In genomic region chr4:100974455-100975035, GRCm38 (mm10) we compare ENCODE assay signal across 18 mouse cellular contexts. TPM values are rescaled to one million over a fixed set of nuclear protein-coding genes. Genes with fewer than 3 reads are reported as not detected.
DNase-seq lines count a peak whose midpoint lies in the region; ATAC-seq lines count a peak whose summit lies in the region.
"Had no signal": no experiment of that assay in that cellular context is flagged by ENCODE, and none has a peak within 500 bp of the region (broad histone marks: within the 10 kb centered on the region; RNA-seq: fewer than 3 reads in every experiment).

No protein-coding gene starts in this region.

- no peak overlapping the region for H3K9ac ChIP-seq in forebrain, embryonic 16.5 days (replicated peaks; ENCODE audit: low read depth, low read length)
- no peak overlapping the region for H3K9ac ChIP-seq in neural tube, embryonic 13.5 days
- no peak overlapping the region for H3K9ac ChIP-seq in liver, embryonic 12.5 days
- H3K9ac ChIP-seq: limb, embryonic 13.5 days had no signal

- H3K27me3 ChIP-seq in embryonic facial prominence, embryonic 10.5 days (replicated peaks; ENCODE audit: low read depth, poor library complexity, severe bottlenecking) = no peaks in the 10 kb centered on the region
- H3K27me3 ChIP-seq in forebrain, embryonic 16.5 days (replicated peaks; ENCODE audit: control insufficient read depth, insufficient read depth, low read length) = no peaks in the 10 kb centered on the region
- no peaks in the 10 kb centered on the region for H3K27me3 ChIP-seq in midbrain, embryonic 10.5 days (ENCODE audit: low read depth, poor library complexity, severe bottlenecking)
- no peaks in the 10 kb centered on the region for H3K27me3 ChIP-seq in neural tube, embryonic 13.5 days
- H3K27me3 ChIP-seq in liver, embryonic 12.5 days (replicated peaks) = no peaks in the 10 kb centered on the region
- H3K27me3 ChIP-seq: CH12.LX; limb, embryonic 13.5 days had no signal

- no peak overlapping the region for H3K4me3 ChIP-seq in embryonic facial prominence, embryonic 10.5 days
- no peak overlapping the region for H3K4me3 ChIP-seq in forebrain, embryonic 16.5 days (replicated peaks; ENCODE audit: low read length)
- H3K4me3 ChIP-seq in midbrain, embryonic 10.5 days = peak overlapping the region; percentile 22
- H3K4me3 ChIP-seq in neural tube, embryonic 13.5 days = no peak overlapping the region
- H3K4me3 ChIP-seq in liver, embryonic 12.5 days = no peak overlapping the region
- H3K4me3 ChIP-seq: limb, embryonic 13.5 days had no signal

- no peaks in the 10 kb centered on the region for H3K9me3 ChIP-seq in embryonic facial prominence, embryonic 10.5 days
- H3K9me3 ChIP-seq in forebrain, embryonic 16.5 days (ENCODE audit: control insufficient read depth, low read length) = no peaks in the 10 kb centered on the region
- no peaks in the 10 kb centered on the region for H3K9me3 ChIP-seq in midbrain, embryonic 10.5 days (replicated peaks)
- no peaks in the 10 kb centered on the region for H3K9me3 ChIP-seq in neural tube, embryonic 13.5 days
- no peaks in the 10 kb centered on the region for H3K9me3 ChIP-seq in liver, embryonic 12.5 days (replicated peaks)
- H3K9me3 ChIP-seq: limb, embryonic 13.5 days had no signal

- WGBS in embryonic facial prominence, embryonic 10.5 days = 68% methylated on average over 14 of the region's 14 CpGs
- 15% methylated on average over 14 of the region's 14 CpGs for WGBS in forebrain, embryonic 16.5 days
- 33% methylated on average over 14 of the region's 14 CpGs for WGBS in midbrain, embryonic 10.5 days
- 28% methylated on average over 14 of the region's 14 CpGs for WGBS in neural tube, embryonic 13.5 days
- 82% methylated on average over 14 of the region's 14 CpGs for WGBS in liver, embryonic 12.5 days (ENCODE audit: insufficient replicate concordance)

- peak; percentile 36 for ATAC-seq in forebrain, embryonic 16.5 days
- peak; percentile 80 for ATAC-seq in neural tube, embryonic 13.5 days (ENCODE audit: low read depth)
- ATAC-seq in liver, embryonic 12.5 days = no peak
- no peak for ATAC-seq in erythroblast, adult 5-6 weeks (replicated peaks; ENCODE audit: low FRiP score, poor library complexity, severe bottlenecking)

- peaks cover 11% of the 10 kb centered on the region for H3K4me1 ChIP-seq in embryonic facial prominence, embryonic 10.5 days
- peaks cover 7% of the 10 kb centered on the region; the same call in 1 of the 2 replicates for H3K4me1 ChIP-seq in forebrain, embryonic 16.5 days (replicated peaks; ENCODE audit: control insufficient read depth, insufficient read depth, low read length)
- H3K4me1 ChIP-seq in midbrain, embryonic 10.5 days = peaks cover 31% of the 10 kb centered on the region
- peaks cover 21% of the 10 kb centered on the region for H3K4me1 ChIP-seq in neural tube, embryonic 13.5 days (replicated peaks)
- H3K4me1 ChIP-seq in liver, embryonic 12.5 days = no peaks in the 10 kb centered on the region
- H3K4me1 ChIP-seq: limb, embryonic 13.5 days had no signal

- DNase-seq in embryonic facial prominence, embryonic 10.5 days (ENCODE audit: low spot score) = peak; percentile 20
- peak; percentile 86 for DNase-seq in midbrain, embryonic 10.5 days (ENCODE audit: low spot score)
- no peak for DNase-seq in layer of hippocampus, adult 8-10 months (ENCODE audit: low spot score in 2 of 2)
- DNase-seq: adrenal gland, adult 2 months; gastrocnemius, postnatal 25 days; lung, adult 18-20 months had no signal

- H3K27ac ChIP-seq in embryonic facial prominence, embryonic 10.5 days (replicated peaks) = peak overlapping the region; percentile 55; the same call in 1 of the 2 replicates
- H3K27ac ChIP-seq in forebrain, embryonic 16.5 days (ENCODE audit: low read length) = no peak overlapping the region
- peak overlapping the region; percentile 87 for H3K27ac ChIP-seq in midbrain, embryonic 10.5 days (replicated peaks)
- H3K27ac ChIP-seq in neural tube, embryonic 13.5 days (replicated peaks) = peak overlapping the region; percentile 76
- no peak overlapping the region for H3K27ac ChIP-seq in liver, embryonic 12.5 days
- H3K27ac ChIP-seq: kidney, postnatal 0 days; limb, embryonic 13.5 days had no signal

- H3K4me2 ChIP-seq in forebrain, embryonic 16.5 days (ENCODE audit: low read length) = no peak overlapping the region
- 0 out of 2 replicates have a peak overlapping the region, but pooled peaks have one; percentile 7 for H3K4me2 ChIP-seq in neural tube, embryonic 13.5 days
- H3K4me2 ChIP-seq in liver, embryonic 12.5 days = no peak overlapping the region
- H3K4me2 ChIP-seq: limb, embryonic 13.5 days had no signal

- peaks cover 90% of the 10 kb centered on the region for H3K36me3 ChIP-seq in embryonic facial prominence, embryonic 10.5 days (replicated peaks)
- H3K36me3 ChIP-seq in forebrain, embryonic 16.5 days (ENCODE audit: control insufficient read depth, insufficient read depth) = no peaks in the 10 kb centered on the region; the same call in 1 of the 2 replicates
- H3K36me3 ChIP-seq in midbrain, embryonic 10.5 days = peaks cover 83% of the 10 kb centered on the region
- H3K36me3 ChIP-seq in neural tube, embryonic 13.5 days = peaks cover 23% of the 10 kb centered on the region
- H3K36me3 ChIP-seq in liver, embryonic 12.5 days = no peaks in the 10 kb centered on the region

RNA-seq across cellular contexts. Expression of gene Gm10577, which starts 46.0 kb away (rescaled TPM):
- not detected in 2 replicates for polyA plus RNA-seq in embryonic facial prominence, embryonic 10.5 days (2016; fragmentation: Nextera tagmentation; extraction: Ambion mirVana)
- polyA plus RNA-seq in forebrain, embryonic 16.5 days (2015; fragmentation: Nextera tagmentation; extraction: Ambion mirVana) = not detected in 2 replicates
- not detected in 2 replicates for polyA plus RNA-seq in midbrain, embryonic 10.5 days (2016; fragmentation: Nextera tagmentation; extraction: Ambion mirVana)
- polyA plus RNA-seq in neural tube, embryonic 13.5 days (2015; fragmentation: Nextera tagmentation; extraction: Ambion mirVana) = not detected in 2 replicates
- polyA plus RNA-seq in liver, embryonic 12.5 days (2016; fragmentation: Nextera tagmentation; extraction: Ambion mirVana) = not detected in 2 replicates
- total RNA-seq in erythroblast, adult 5-6 weeks (2015; ENCODE audit: low replicate concordance) = not detected in 2 replicates
- not detected in 2 replicates for total RNA-seq in erythroblast, adult 5-6 weeks (2017; ENCODE audit: low replicate concordance)
- not detected for total RNA-seq in layer of hippocampus, adult 8-10 months (2022)
- total RNA-seq: adrenal gland, adult 2 months; CH12.LX; gastrocnemius, postnatal 25 days; layer of hippocampus, postnatal 14 days had no signal
- polyA plus RNA-seq: adrenal gland, adult 2 months; heart, embryonic 14.5 days; intestine, embryonic 14.5 days; kidney, postnatal 0 days; limb, embryonic 13.5 days; stomach, embryonic 16.5 days; urinary bladder, adult 2 months had no signal

Comparison
In these comparisons a context has a peak if more than half of its experiments do, and no peak if none do; other contexts are left out.
1. DNase-seq: peak in embryonic facial prominence, embryonic 10.5 days (single experiment) and midbrain, embryonic 10.5 days (single experiment); none in layer of hippocampus, adult 8-10 months (0 of 2).
2. H3K27ac ChIP-seq: peak in embryonic facial prominence, embryonic 10.5 days (single experiment), midbrain, embryonic 10.5 days (single experiment) and neural tube, embryonic 13.5 days (single experiment); none in forebrain, embryonic 16.5 days (single experiment) and liver, embryonic 12.5 days (single experiment).
3. ATAC-seq: peak in forebrain, embryonic 16.5 days (single experiment) and neural tube, embryonic 13.5 days (single experiment); none in liver, embryonic 12.5 days (single experiment) and erythroblast, adult 5-6 weeks (single experiment).